Mouse (Mus musculus) heart, adult 11 months (tissue): Measurements from ENCODE around the gene Vps52.

Source experiments
- DNase-seq: peaks from one replicate; pipeline ENCODE4 v3.0.0; 2022

The Vps52 gene

GRCm38 (mm10) chr17:33955555-33956214, at the start of gene Vps52, which contains the start of gene Rps18:
Vps52 (plus strand) TSS chr17:33955812.
Rps18 (minus strand) TSS chr17:33956001.
- DNase-seq, result peak; percentile 99

GRCm38 (mm10) chr17:33908331-33909076, 47.1 kb upstream of the Vps52 start:
- peak; percentile 96 for DNase-seq

GRCm38 (mm10) chr17:33909077-33909868, 46.3 kb upstream of the Vps52 start, which contains the start of gene Daxx:
Daxx (plus strand) TSS chr17:33909414.
- peak; percentile 100 for DNase-seq

- DNase-seq, result peak; percentile 97
These were observed 45.8 kb upstream of the Vps52 start for GRCm38 (mm10) chr17:33909869-33910250.

- peak; percentile 93 for DNase-seq
These were observed 45.1 kb upstream of the Vps52 start for GRCm38 (mm10) chr17:33910346-33911051.

- DNase-seq, result peak; percentile 94
These were observed 44.4 kb upstream of the Vps52 start for GRCm38 (mm10) chr17:33911052-33911812.

- peak; percentile 92 for DNase-seq
These were observed 43.7 kb upstream of the Vps52 start for GRCm38 (mm10) chr17:33911813-33912414.

GRCm38 (mm10) chr17:33913264-33913663, 42.3 kb upstream of the Vps52 start:
- no peak for DNase-seq

- peak; percentile 90 for DNase-seq
These were observed 41.7 kb upstream of the Vps52 start for GRCm38 (mm10) chr17:33913905-33914304.

GRCm38 (mm10) chr17:33914969-33915391, 40.6 kb upstream of the Vps52 start:
- peak; percentile 95 for DNase-seq

GRCm38 (mm10) chr17:33915671-33916250, 39.9 kb upstream of the Vps52 start, which contains the start of the genes Tapbp and Zbtb22:
Tapbp (plus strand) TSS chr17:33915899.
Zbtb22 (plus strand) TSS chr17:33915904.
- peak; percentile 100 for DNase-seq

- peak; percentile 98 for DNase-seq
These were observed 39.3 kb upstream of the Vps52 start for GRCm38 (mm10) chr17:33916294-33916693.

GRCm38 (mm10) chr17:33916847-33917655, 38.6 kb upstream of the Vps52 start:
- peak; percentile 96 for DNase-seq

- DNase-seq, result peak; percentile 96
These were observed 37.8 kb upstream of the Vps52 start for GRCm38 (mm10) chr17:33917656-33918292.

- peak; percentile 97 for DNase-seq
These were observed 37.1 kb upstream of the Vps52 start for GRCm38 (mm10) chr17:33918293-33919203.

- DNase-seq, result peak; percentile 99
These were observed 36.0 kb upstream of the Vps52 start for GRCm38 (mm10) chr17:33919351-33920281.
